Mouse (Mus musculus) adrenal gland, adult 2 months (tissue): ENCODE measurements at regions not wholly inside any gene's neighbourhood (a gene's known extent, or its start where the extent isn't known, plus 50 kb on each side); places are given as distances from the start of the nearest gene placed in this dataset.
A peak's percentile ranks its signal among the peaks of the same experiment; 100 is the strongest.
"Not testable (repeated sequence)": the region's sequence is repeated elsewhere in the genome, so short reads cannot be mapped to it uniquely, and the experiment has no call there.

Experiments used
- DNase-seq: peaks from one replicate; pipeline ENCODE4 v3.0.0; 2021

DNA sequence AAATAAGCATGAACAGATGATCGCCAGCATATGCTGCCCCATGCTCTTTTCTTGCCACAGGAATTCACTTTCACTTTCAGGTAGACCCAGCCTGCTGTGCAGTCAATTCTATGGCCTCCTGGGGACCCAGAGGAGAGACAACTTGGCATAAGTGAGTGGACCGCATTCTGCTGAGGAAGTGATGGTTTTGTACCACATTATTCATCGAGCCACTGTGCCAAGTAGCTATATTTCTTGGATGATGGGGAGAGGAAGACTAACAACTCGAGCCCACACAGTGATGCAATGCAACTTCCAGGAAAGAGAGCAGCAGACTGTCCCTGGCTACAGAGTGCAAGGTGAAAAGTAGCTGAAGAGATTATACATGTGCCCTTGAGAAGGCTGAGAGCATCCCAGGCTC, 515.8 kb upstream of the Kif18a start:
- DNase-seq = no peak

GRCm38 (mm10) chr2:108766461-108766860, 514.1 kb upstream of the Kif18a start:
- DNase-seq = no peak

GRCm38 (mm10) chr2:108770383-108770782, 510.2 kb upstream of the Kif18a start:
- no peak for DNase-seq

DNA sequence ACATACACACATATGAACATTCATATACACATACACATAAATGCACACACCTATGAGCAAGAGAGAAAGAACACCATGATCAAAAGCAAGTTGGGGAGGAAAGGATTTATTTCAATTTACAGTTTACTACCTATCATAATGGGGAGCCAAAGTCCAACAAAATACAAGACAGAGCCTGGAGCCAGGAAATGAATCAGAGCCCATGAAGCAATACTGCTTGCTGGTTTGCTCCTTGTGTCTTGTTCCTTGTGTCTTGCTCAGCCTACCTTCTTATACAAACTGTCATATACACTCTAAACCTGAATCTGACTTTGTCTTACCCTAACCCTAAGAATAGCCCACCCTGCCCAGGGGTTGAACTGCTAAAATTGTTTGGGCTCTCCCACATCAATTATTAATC, 497.1 kb upstream of the Kif18a start:
- no peak for DNase-seq

DNA sequence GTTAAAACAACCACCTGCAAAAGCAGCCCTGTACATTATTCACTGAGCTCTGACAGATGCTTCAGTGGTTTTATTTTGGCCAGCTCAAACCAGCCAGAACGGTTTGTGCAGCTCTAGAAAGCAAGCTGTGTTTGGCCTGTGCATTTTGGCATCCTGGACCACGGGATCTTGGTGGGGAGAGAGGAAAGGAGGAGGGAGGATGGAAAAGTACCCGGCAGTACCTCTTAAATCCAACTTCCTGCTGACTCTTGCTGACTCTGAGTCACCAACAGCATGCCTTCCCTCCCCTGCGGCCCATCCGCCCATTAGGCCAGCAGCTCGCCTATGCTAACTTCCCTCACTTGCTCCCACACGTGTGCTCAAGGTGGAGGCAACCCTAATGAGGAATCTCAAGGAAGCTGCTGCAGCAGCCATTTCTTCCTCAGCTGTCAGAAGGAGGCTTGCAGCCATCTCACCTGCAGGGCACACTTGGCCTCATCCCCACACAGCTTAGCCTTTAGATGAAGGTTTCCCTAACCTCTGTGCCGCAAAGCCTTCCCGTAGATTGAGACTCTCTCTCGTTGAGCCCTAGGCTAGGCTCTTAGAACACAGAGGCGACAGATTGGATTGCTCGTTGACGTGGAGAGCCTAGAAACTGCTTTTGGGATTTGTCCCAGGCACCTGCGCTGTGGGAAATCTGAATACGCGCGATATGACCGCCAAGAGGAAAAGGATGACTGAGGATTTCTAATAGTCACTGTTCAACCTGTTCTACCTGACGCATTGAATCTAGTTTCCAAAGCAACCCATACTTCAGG, 495.2 kb upstream of the Kif18a start:
- no peak for DNase-seq

GRCm38 (mm10) chr2:108789166-108789565, 491.4 kb upstream of the Kif18a start:
- DNase-seq = no peak

DNA sequence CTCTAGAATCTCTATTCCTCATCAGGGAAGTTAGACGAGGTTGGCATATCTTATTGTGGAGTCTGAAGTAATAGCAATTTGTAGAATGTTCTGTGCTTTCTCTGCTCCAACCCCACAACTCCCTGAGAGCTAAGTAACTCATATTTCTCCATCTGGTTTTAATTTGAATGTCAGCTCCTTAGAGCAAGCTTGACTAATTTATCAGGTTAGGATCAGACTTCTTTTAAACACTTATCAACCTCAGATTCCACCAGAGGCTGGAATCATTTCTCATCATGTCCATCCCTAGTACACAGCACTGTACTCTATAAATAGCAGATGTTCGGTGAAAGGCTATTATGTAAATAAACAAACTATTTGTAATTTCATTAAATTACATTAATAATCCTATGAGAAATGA, 485.4 kb upstream of the Kif18a start:
- DNase-seq = no peak

- DNase-seq = no peak
Observed at GRCm38 (mm10) chr2:108796816-108797581, 483.5 kb upstream of the Kif18a start.

- DNase-seq = no peak
Observed at GRCm38 (mm10) chr2:108812367-108812766, 468.2 kb upstream of the Kif18a start.

DNA sequence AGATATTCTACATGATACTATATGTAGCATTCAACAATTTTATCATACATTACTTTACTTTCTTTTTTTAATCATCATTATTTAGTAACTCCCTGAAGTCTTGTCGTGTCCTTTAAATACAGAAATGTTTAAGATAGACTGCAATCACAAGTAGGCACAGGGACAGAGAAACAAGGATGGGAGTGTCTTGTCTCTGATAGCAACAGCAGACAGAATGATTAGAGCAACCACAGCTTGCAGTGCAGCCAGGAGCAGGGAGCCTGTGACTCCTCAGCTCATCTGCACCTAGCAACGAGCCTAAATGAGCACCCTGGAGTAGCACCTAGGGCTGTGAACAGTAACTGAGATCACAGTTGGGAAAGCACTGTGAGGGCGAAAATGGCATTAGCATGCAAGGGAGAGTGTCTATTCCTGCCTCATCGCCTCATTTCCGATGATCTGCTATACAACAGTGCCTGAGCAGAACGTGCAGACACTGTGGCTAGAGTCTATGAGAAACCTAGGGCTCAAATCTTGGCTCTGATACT, 467.4 kb upstream of the Kif18a start:
- DNase-seq = no peak

GRCm38 (mm10) chr2:108816579-108816978, 464.0 kb upstream of the Kif18a start:
- no peak for DNase-seq

DNA sequence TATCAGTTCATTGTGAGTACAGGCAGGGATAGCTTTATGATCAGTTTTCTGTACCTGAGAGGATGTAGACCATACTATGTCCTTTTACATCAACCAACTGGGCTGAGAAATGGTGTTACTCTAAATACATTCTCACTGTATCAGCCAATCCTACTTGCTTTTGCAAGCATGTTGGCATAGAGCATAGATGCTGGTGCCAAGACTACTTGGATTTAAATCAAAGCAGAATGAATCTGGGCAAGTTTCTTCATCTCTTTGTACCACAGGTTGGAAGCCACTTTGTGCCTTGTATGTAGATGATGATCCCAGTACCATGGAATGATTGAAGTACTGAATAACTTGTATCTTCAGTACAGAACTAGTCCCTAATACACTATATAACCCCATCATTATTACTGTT, 456.5 kb upstream of the Kif18a start:
- no peak for DNase-seq

DNA sequence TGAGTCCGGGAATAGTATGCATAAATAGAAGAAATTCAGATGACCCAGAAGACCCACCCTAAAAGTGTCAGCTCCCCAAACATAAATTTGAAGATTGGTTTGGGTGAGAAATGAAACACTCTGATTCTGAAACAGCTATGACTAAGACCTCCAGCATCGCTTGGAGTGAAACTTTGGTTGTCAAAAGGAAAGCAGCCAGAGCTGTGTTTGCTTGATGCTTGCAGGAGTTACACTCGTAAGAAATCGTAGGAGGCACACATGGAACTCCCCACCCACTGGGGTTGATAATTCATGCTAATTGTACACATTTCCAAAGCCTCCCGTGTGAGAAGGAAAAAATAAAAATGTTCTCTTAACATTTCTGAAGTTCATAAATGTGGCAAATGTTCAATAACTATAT, 454.6 kb upstream of the Kif18a start:
- DNase-seq = no peak

DNA sequence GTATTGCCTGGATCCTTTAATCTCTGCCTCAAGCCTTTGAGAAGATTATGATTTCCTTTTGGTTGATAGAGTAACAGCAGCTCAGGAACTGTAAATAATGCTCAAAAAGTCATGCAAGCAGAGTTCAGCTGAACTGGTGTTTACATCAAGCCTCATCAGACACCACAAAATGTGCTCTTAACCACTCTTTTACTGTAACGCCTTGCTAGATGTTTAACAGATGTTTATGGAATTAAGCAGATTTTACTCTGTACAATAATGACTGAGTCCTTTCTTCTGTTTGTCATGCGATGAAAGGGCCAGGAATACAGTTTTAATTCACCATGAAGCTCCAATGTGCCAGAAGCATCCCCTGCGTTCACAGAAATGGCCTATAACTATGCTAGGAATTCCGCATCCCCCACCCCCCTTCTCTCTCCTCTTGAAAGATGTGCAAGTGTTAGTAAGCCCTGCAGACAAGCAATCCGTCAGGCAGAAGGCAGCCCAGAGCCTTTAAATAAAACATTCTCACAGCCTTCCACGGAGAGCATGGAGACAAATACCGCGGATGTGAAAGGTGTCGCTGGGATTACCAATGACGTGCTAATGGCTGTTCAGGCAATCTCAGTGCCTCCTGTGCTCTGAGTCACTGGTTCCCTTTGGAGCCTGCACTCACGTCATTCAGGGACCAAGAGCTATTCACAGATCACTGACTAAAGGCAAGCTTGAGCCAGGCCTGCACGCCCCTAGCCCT, 453.3 kb upstream of the Kif18a start:
- DNase-seq = peak; percentile 5

DNA sequence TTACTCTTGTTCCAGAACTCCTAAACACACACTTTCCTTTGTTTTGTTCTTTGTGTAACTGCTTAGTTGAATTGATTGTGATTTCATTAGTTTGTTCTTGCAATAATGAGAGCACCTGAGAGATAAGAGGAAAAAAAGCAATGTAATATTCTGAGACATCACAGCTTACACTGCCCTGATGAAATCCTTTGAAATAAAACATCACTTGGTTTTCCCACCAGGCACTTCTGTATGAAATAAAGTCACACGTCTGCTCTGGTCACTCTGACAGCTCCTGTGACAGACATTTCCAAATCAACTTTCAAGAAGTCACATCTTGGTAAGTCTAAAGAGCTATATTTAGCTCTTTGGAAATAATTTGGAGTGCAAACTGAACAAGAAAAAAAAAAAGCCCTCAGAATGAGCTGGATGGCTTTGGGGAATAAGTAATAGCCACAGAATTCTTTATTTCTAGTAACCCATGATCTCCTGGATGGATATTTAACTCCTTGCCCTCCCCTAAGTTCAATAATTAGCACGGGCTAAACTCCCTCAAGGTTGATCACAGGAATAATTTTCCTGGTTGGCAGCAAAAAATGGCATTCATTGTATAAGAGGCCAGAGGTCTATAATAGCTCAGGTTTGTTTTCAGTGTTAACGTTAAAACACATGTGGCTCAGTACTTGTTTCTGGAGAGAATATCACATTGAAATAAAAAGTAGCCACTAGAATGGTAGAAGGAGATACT, 452.4 kb upstream of the Kif18a start:
- DNase-seq = no peak

GRCm38 (mm10) chr2:108843855-108844254, 436.7 kb upstream of the Kif18a start:
- not testable (repeated sequence) for DNase-seq

DNA sequence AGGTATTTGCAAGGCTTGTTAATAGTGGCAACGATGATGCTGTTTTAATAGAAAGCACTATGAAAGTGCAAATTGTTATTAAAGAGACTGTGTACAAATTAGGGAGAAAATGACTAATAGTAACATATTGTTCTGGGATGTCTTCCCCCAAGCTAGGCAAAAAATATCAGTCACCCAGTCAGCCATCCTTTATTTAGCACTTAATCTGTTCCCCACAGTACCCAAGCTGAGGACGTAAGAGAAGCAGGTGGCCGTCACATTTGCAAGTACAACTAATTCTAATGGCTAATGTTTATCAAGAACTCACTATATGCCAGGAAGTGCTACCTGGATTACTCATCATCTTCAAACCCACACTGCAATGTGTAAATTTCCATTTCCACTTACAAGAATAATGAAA, 432.5 kb upstream of the Kif18a start:
- DNase-seq = no peak

DNA sequence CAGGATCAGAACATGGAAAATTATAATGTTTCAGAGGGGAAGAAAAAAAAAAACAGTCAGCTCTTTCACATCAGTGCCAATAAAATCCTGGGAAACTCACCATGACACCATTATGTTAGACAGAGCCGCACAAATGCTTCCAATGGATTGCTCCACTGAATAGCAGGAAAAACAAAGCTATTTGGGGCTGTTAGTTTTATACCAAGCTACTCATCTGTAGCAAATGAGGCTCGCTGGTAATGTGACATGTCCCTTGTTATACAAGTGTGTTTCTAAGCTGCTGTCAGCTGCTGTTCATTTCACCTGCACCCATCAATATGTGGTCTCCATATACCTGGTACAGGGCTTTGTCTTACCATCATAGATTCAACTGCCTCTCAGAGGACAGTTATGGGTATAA, 426.1 kb upstream of the Kif18a start:
- DNase-seq = no peak

DNA sequence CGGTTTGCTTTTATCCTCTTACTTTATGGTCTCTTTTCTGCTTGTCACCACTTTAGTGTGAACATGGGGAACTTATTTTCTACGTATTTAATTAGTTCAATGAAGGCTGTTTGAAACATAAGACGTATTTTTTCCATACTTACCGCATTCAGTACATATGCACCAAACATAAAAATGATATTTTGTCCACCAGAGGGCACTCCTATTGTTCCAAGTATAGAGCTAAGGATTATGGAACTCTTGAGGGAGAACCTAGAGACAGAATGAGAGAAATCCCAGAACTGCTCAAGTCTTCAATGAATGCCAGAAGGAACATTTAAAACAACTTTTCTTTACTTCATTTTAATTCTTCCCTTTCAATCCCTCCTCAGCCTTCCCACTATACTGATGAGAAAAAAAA, 403.4 kb upstream of the Kif18a start:
- DNase-seq = no peak

DNA sequence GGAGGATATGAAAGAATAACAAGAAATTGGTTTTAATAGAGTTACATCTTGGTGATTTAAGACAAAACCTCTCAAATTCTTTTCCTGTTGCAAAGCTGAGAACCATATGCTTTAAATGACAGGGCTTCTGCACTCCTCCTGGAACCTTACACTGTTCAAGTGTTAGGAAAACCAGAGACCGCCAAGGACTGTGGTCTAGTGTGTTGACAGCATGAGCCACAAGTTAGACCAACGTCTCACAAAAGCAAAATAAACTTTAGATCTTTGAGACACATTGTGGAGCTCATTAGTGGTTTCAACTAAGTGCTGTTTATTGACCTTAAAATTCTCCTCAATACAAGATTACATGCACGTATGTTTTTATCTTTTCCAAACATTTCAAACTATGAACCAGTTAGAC, 402.9 kb upstream of the Kif18a start:
- no peak for DNase-seq

GRCm38 (mm10) chr2:108904121-108904733, 376.3 kb upstream of the Kif18a start:
- DNase-seq = no peak

DNA sequence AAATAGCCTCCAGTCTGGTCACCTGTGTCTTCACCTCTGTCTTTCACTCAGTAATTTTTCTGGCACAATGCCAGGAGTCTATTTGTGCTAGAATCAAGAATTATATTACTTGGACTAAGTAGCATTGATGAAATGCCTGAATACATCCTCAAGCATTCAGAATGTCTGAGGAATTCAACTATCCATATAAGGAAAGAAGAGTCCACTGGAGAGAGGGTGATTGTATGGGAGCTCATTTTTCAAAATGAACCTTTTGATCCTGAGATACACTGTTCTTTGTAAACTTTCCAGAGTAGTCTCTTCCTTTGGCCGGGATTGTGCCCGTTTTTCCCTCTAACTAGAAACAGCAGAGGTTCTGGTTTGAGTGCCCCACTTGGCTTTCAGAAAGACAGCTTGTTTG, 367.0 kb upstream of the Kif18a start:
- DNase-seq = no peak
